Mouse (Mus musculus): ENCODE results near the gene Gstt2. TPM values are rescaled to one million over a fixed set of nuclear protein-coding genes. Genes with fewer than 3 reads are reported as not detected.

The Gstt2 gene
- polyA plus RNA-seq, 1 experiment = not detected

- no peak overlapping the region for H3K4me3 ChIP-seq (ENCODE audit: insufficient read depth, low read depth, low read length)
- 12% methylated on average over 10 of the region's 10 CpGs for whole genome bisulfite sequencing
Observed at GRCm38 (mm10) chr10:75873543-75874170, 36.4 kb upstream of the Gstt2 start.

GRCm38 (mm10) chr10:75872915-75873542 lies 35.8 kb upstream of the Gstt2 start:
- H3K27ac ChIP-seq (ENCODE audit: insufficient read depth, low read depth, low read length) = peak overlapping the region; percentile 53
- no peak; the same call in 1 of the 2 replicates for TF ChIP-seq POLR2A (IDR thresholded peaks at IDR 0.05; ENCODE audit: insufficient read depth, low read depth, low read length)
- no peak for TF ChIP-seq CTCF (IDR thresholded peaks at IDR 0.05; ENCODE audit: insufficient read depth, low read depth, low read length)
- 1% methylated on average over 11 of the region's 11 CpGs for WGBS
- peak overlapping the region; percentile 46 for H3K4me3 ChIP-seq (ENCODE audit: insufficient read depth, low read depth, low read length)
- 0 out of 2 replicates have a peak, but pooled peaks cover 2% of the 10 kb centered on the region for H3K4me1 ChIP-seq (ENCODE audit: control insufficient read depth, insufficient read depth, low read length)

More at GRCm38 (mm10) chr10:75873543-75874170, 36.4 kb upstream of the Gstt2 start:
- no peak for TF ChIP-seq POLR2A (IDR thresholded peaks at IDR 0.05; ENCODE audit: insufficient read depth, low read depth, low read length)
- TF ChIP-seq CTCF (IDR thresholded peaks at IDR 0.05; ENCODE audit: insufficient read depth, low read depth, low read length) = no peak
- H3K4me1 ChIP-seq (ENCODE audit: control insufficient read depth, insufficient read depth, low read length) = 0 out of 2 replicates have a peak, but pooled peaks cover 2% of the 10 kb centered on the region
- peak overlapping the region; percentile 53 for H3K27ac ChIP-seq (ENCODE audit: insufficient read depth, low read depth, low read length)

GRCm38 (mm10) chr10:75872025-75872914 lies 35.0 kb upstream of the Gstt2 start:
- WGBS = 38% methylated on average over 10 of the region's 10 CpGs
- Histone ChIP-seq H3K4me3 (ENCODE audit: insufficient read depth, low read depth, low read length) (peak overlapping the region; percentile 46), H3K27ac (ENCODE audit: insufficient read depth, low read depth, low read length) (peak overlapping the region; percentile 53), H3K4me1 (ENCODE audit: control insufficient read depth, insufficient read depth, low read length) (0 out of 2 replicates have a peak, but pooled peaks cover 2% of the 10 kb centered on the region)
- TF ChIP-seq CTCF (IDR thresholded peaks at IDR 0.05; ENCODE audit: insufficient read depth, low read depth, low read length) (no peak), POLR2A (IDR thresholded peaks at IDR 0.05; ENCODE audit: insufficient read depth, low read depth, low read length) (peak; percentile 26; the same call in 1 of the 2 replicates)

GRCm38 (mm10) chr10:75861587-75861986 lies 24.4 kb upstream of the Gstt2 start:
- TF ChIP-seq CTCF (IDR thresholded peaks at IDR 0.05; ENCODE audit: insufficient read depth, low read depth, low read length) (no peak), POLR2A (IDR thresholded peaks at IDR 0.05; ENCODE audit: insufficient read depth, low read depth, low read length) (no peak)
- 77% methylated on average over 5 of the region's 5 CpGs for WGBS
- H3K4me1 ChIP-seq (ENCODE audit: control insufficient read depth, insufficient read depth, low read length) = peaks cover 17% of the 10 kb centered on the region
- no peak overlapping the region for H3K4me3 ChIP-seq (ENCODE audit: insufficient read depth, low read depth, low read length)
- no peak overlapping the region for H3K27ac ChIP-seq (ENCODE audit: insufficient read depth, low read depth, low read length)

- 33% methylated on average over 7 of the region's 7 CpGs for WGBS
- Histone ChIP-seq H3K4me1 (ENCODE audit: control insufficient read depth, insufficient read depth, low read length) (peaks cover 17% of the 10 kb centered on the region), H3K4me3 (ENCODE audit: insufficient read depth, low read depth, low read length) (no peak overlapping the region), H3K27ac (ENCODE audit: insufficient read depth, low read depth, low read length) (0 out of 2 replicates have a peak overlapping the region, but pooled peaks have one; percentile 89)
- no peak for TF ChIP-seq POLR2A (IDR thresholded peaks at IDR 0.05; ENCODE audit: insufficient read depth, low read depth, low read length)
- TF ChIP-seq CTCF (IDR thresholded peaks at IDR 0.05; ENCODE audit: insufficient read depth, low read depth, low read length) = no peak
Observed at GRCm38 (mm10) chr10:75860746-75861145, 23.5 kb upstream of the Gstt2 start.

GRCm38 (mm10) chr10:75859786-75860470 lies 22.7 kb upstream of the Gstt2 start, which contains the start of gene Mif:
Gene Mif, minus strand, starts transcription at chr10:75860240.
- Histone ChIP-seq H3K4me1 (ENCODE audit: control insufficient read depth, insufficient read depth, low read length) (peaks cover 17% of the 10 kb centered on the region), H3K27ac (ENCODE audit: insufficient read depth, low read depth, low read length) (peak within 1 kb of the TSS; percentile 89), H3K4me3 (ENCODE audit: insufficient read depth, low read depth, low read length) (peak within 1 kb of the TSS; percentile 96)
- TF ChIP-seq POLR2A (IDR thresholded peaks at IDR 0.05; ENCODE audit: insufficient read depth, low read depth, low read length) = peak; percentile 73
- WGBS = 0% methylated on average over 46 of the region's 46 CpGs

GRCm38 (mm10) chr10:75859107-75859746 lies 22.0 kb upstream of the Gstt2 start:
- TF ChIP-seq POLR2A (IDR thresholded peaks at IDR 0.05; ENCODE audit: insufficient read depth, low read depth, low read length) = no peak
- no peak for TF ChIP-seq CTCF (IDR thresholded peaks at IDR 0.05; ENCODE audit: insufficient read depth, low read depth, low read length)
- 4% methylated on average over 27 of the region's 27 CpGs for WGBS
- peaks cover 17% of the 10 kb centered on the region for H3K4me1 ChIP-seq (ENCODE audit: control insufficient read depth, insufficient read depth, low read length)
- peak overlapping the region; percentile 96 for H3K4me3 ChIP-seq (ENCODE audit: insufficient read depth, low read depth, low read length)
- no peak overlapping the region for H3K27ac ChIP-seq (ENCODE audit: insufficient read depth, low read depth, low read length)

GRCm38 (mm10) chr10:75857598-75857997 lies 20.4 kb upstream of the Gstt2 start:
- TF ChIP-seq POLR2A (IDR thresholded peaks at IDR 0.05; ENCODE audit: insufficient read depth, low read depth, low read length) = no peak
- Histone ChIP-seq H3K27ac (ENCODE audit: insufficient read depth, low read depth, low read length) (no peak overlapping the region), H3K4me3 (ENCODE audit: insufficient read depth, low read depth, low read length) (no peak overlapping the region), H3K4me1 (ENCODE audit: control insufficient read depth, insufficient read depth, low read length) (peaks cover 17% of the 10 kb centered on the region)
- WGBS = 88% methylated on average over 4 of the region's 4 CpGs
